Mouse (Mus musculus): ENCODE results near the gene Nme7.

DNA sequence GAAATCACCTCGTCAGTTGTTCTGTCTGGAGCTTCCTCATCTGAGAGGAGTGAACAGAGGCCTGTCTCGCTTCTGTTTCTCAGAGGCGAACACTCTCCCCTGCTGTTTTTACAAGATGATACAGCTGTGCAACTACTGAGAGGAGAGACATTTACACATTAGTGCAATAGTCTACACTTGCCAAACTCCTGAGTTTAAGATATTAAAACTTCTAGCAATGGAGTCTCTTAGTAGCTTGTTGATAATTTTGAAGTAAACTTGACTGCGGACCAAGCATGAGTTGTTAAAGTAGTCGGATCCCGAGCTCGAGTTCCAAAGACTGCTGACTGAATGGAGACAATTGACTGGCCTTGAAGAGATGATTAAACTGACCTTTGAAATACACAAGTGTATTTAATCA, 23.8 kb downstream of the Nme7 start:
- no peak for TF ChIP-seq POLR2A (IDR thresholded peaks at IDR 0.05; ENCODE audit: insufficient read depth, low read depth, low read length)
- TF ChIP-seq CTCF (IDR thresholded peaks at IDR 0.05; ENCODE audit: insufficient read depth, low read depth, low read length): no peak
